Mouse (Mus musculus) kidney, embryonic 16.5 days (tissue): ENCODE measurements around the gene Slit3. TPM values are rescaled to one million over a fixed set of nuclear protein-coding genes. Genes with fewer than 3 reads are reported as not detected.
A peak's percentile ranks its signal among the peaks of the same experiment; 100 is the strongest.

Experiments used
- ATAC-seq: fragments of 200-750 bp; cut with Nextera tagmentation; 2 replicates; pipeline ENCODE4 v1.8.0; 2017; ENCODE audit warnings: moderate TSS enrichment; ENCODE audit not compliant: low FRiP score, low TSS enrichment
- H3K27ac ChIP-seq: fragments of 300-500 bp; sonication (generic); 2 replicates; pipeline ENCODE4 v1.5.1; 2014; ENCODE audit warnings: low read length
- H3K27me3 ChIP-seq: fragments of 300-500 bp; sonication (generic); 2 replicates; pipeline ENCODE4 v1.6.1; 2014; ENCODE audit warnings: low read length, control low read depth, mixed read lengths; ENCODE audit not compliant: insufficient read depth
- H3K36me3 ChIP-seq: fragments of 300-500 bp; sonication (generic); 2 replicates; pipeline ENCODE4 v1.6.1; 2014; ENCODE audit warnings: low read length, control low read depth, mixed read lengths; ENCODE audit not compliant: insufficient read depth
- H3K4me1 ChIP-seq: fragments of 300-500 bp; sonication (generic); 2 replicates; pipeline ENCODE4 v1.6.1; 2014; ENCODE audit warnings: low read length, control low read depth, mixed read lengths; ENCODE audit not compliant: insufficient read depth
- H3K4me2 ChIP-seq: fragments of 300-500 bp; sonication (generic); replicated peaks from 2 replicates; pipeline ENCODE4 v1.6.1; 2014; ENCODE audit warnings: low read depth, low read length
- H3K4me3 ChIP-seq: fragments of 300-500 bp; sonication (generic); 2 replicates; pipeline ENCODE4 v1.5.1; 2014; ENCODE audit warnings: mild to moderate bottlenecking, low read length
- H3K9ac ChIP-seq: fragments of 300-500 bp; sonication (generic); replicated peaks from 2 replicates; pipeline ENCODE4 v1.6.1; 2014; ENCODE audit warnings: low read length
- H3K9me3 ChIP-seq: fragments of 300-500 bp; sonication (generic); 2 replicates; pipeline ENCODE4 v1.6.1; 2016; ENCODE audit warnings: low read length, control low read depth
- WGBS: fragments of 180-500 bp; shearing (Covaris S2); extraction: QIAGEN DNeasy Blood & Tissue Kit; methylation state at CpG from one replicate; pipeline ENCODE4 v1.1.7; 2014; 5-methylcytosine and 5-hydroxymethylcytosine counted together
- polyA plus RNA-seq: library from polyadenylated mRNA; unstranded; fragments of >200 nt; fragmentation: Nextera tagmentation; extraction: Ambion mirVana; gene quantifications from 2 replicates; pipeline ENCODE4 v1.2.1, GENCODE M21; 2015

Gene Slit3
- polyA plus RNA-seq, 1 experiment from 2014 or later: 8.3 TPM

DNA sequence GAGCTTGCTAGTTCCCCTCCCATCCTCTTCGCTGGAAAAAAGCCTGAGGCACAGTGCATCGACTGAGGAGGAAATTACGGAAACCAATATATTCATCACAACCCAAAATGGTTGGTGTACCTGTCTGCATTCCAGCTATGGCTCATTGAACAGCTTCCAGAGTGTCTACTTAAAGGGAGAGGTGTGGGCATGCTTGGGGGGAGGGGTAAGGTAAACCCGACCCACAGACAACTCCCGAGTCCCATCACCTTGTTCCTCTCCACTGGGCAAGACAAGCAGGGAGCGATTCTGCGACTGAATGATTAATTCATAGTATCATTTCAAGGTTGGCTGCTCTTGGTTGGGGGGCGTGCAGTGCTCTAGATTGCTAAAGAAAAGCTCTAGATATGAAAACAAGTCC, 310.1 kb downstream of the Slit3 start:
- H3K9me3 ChIP-seq: no peaks in the 10 kb centered on the region
- H3K4me1 ChIP-seq: peaks cover 17% of the 10 kb centered on the region
- H3K27ac ChIP-seq: no peak overlapping the region
- no peak overlapping the region; the same call in 1 of the 2 replicates for H3K4me2 ChIP-seq
- no peaks in the 10 kb centered on the region for H3K36me3 ChIP-seq
- no peak overlapping the region for H3K4me3 ChIP-seq
- H3K9ac ChIP-seq: no peak overlapping the region
- H3K27me3 ChIP-seq: no peaks in the 10 kb centered on the region
- 35% methylated on average over 8 of the region's 8 CpGs for WGBS
- ATAC-seq: peak; percentile 71

DNA sequence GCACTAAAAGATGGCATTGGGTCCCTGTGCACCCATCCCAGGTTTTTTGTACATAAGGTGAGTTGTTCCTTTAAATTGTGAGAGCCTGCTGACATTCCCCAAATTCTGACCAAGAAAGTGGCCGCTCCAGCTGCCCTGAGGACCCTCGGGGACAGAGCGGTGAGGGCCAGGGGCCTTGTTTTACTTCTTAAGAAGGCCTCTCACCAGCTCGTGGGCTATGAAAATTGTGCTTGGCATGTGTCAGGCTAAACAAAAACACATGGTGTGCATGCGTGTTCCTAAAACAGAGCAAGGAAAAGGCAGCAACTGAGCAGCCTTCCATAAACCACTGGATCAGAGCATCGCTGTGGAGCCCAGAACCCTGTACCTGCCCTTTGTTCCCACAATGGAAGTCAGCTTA, 316.5 kb downstream of the Slit3 start:
- no peak for ATAC-seq
- Histone ChIP-seq H3K4me1 (no peaks in the 10 kb centered on the region), H3K27ac (no peak overlapping the region), H3K9me3 (no peaks in the 10 kb centered on the region), H3K27me3 (no peaks in the 10 kb centered on the region), H3K9ac (no peak overlapping the region), H3K36me3 (no peaks in the 10 kb centered on the region), H3K4me2 (no peak overlapping the region), H3K4me3 (no peak overlapping the region)
- WGBS: 87% methylated on average over 6 of the region's 6 CpGs

DNA sequence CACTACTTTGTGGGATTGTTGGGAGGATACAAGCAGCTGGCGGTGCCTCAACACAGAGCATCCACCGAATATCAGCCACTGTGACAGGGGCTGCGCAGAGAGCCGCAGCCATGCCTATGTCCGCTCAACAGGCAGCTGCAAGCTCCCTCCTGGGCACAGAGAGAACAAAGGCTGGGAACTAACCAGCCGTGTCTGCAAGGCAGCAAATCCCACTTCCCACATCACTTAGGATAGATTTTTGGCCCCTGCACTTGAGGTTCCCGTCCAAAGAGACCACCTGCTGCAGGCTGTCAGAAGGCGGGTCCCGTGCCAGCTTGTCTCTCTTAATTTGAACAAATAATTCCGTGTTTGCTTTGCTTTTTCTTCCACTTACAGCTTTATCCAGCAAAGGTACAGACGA, 319.2 kb downstream of the Slit3 start:
- no peaks in the 10 kb centered on the region for H3K27me3 ChIP-seq
- no peaks in the 10 kb centered on the region for H3K36me3 ChIP-seq
- 60% methylated on average over 11 of the region's 11 CpGs for WGBS
- 0 out of 2 replicates have a peak overlapping the region, but pooled peaks have one; percentile 12 for H3K27ac ChIP-seq
- ATAC-seq: peak; percentile 16; the same call in 1 of the 2 replicates
- H3K9ac ChIP-seq: no peak overlapping the region
- no peaks in the 10 kb centered on the region for H3K9me3 ChIP-seq
- no peaks in the 10 kb centered on the region for H3K4me1 ChIP-seq
- no peak overlapping the region for H3K4me2 ChIP-seq
- no peak overlapping the region for H3K4me3 ChIP-seq

DNA sequence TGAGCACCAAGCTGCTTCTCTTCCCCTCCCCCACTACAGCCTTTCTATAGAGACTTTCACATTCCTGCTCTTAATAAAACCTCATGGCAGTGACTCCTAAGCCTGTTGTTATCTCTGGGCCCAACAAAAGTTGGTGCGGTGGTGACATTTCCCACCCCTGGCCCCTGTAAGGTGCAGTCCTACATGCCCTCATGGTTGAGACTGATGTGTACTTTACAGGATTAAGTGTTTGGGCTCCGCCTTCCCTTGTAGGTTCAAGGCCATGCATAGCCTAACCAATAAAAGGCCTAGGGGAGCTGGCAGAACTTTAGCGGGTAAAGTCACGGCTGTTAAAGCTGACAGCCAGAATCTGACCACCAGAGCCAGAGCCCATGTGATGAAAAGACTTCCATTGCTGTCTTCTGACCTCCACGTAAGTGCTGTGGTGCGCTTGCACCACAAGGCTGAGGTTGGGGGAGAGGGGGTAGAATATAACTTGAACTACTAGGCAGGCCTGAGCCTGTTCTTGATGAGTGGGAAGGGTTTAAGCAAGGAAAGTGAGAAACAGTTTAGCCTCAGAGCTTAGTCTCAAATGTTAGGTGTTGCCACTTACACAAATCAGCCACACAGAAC, 323.6 kb downstream of the Slit3 start:
- Histone ChIP-seq H3K9me3 (no peaks in the 10 kb centered on the region), H3K36me3 (no peaks in the 10 kb centered on the region), H3K4me1 (peaks cover 14% of the 10 kb centered on the region), H3K9ac (no peak overlapping the region), H3K27ac (no peak overlapping the region), H3K27me3 (no peaks in the 10 kb centered on the region), H3K4me2 (no peak overlapping the region), H3K4me3 (no peak overlapping the region)
- WGBS: 73% methylated on average over 6 of the region's 6 CpGs
- no peak for ATAC-seq

DNA sequence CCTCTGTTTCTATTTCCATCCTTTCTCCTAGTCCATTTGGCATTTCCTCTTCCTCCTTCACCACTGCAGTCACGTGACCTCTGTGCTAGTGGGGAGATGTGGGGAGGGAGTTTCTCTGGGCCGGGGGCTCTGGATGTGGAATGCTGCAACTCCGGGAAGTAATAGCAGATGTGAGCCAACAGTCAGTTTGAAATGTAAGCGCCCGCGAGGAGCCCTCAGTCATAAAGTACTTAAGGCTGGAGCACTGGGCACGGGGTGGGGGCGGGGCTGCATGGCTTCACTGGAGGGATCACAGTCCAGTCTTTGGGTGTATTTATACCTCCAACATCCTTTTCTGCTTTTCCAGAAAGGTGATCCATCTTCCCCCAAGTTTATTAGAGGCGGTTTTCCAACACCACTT, 326.9 kb downstream of the Slit3 start:
- 17% methylated on average over 9 of the region's 9 CpGs for WGBS
- no peaks in the 10 kb centered on the region for H3K36me3 ChIP-seq
- no peak overlapping the region for H3K9ac ChIP-seq
- H3K4me3 ChIP-seq: no peak overlapping the region
- H3K27me3 ChIP-seq: no peaks in the 10 kb centered on the region
- peak overlapping the region; percentile 17; the same call in 1 of the 2 replicates for H3K4me2 ChIP-seq
- peaks cover 18% of the 10 kb centered on the region for H3K4me1 ChIP-seq
- peak; percentile 25; the same call in 1 of the 2 replicates for ATAC-seq
- H3K27ac ChIP-seq: peak overlapping the region; percentile 66; the same call in 1 of the 2 replicates
- H3K9me3 ChIP-seq: no peaks in the 10 kb centered on the region

DNA sequence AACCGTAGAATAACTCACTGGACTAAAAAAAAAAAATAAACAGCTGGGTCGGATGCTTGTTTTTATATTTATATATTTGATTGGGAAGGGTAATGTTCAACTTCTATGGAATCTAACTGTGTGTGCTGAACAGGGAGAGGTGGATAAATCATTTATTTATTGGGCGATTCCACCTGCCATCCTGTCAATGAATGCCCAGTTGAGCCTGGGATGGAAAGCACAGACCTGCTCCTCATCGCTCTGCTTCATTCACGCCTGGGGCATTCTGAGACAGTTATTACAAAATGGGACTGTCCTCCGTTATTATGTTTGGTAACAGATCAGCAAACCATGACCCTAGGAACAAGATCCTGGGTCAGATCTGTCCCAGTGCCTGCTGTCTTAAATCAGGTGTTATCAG, 328.2 kb downstream of the Slit3 start:
- H3K4me3 ChIP-seq: no peak overlapping the region
- no peaks in the 10 kb centered on the region for H3K36me3 ChIP-seq
- peak overlapping the region; percentile 43; the same call in 1 of the 2 replicates for H3K27ac ChIP-seq
- H3K4me1 ChIP-seq: peaks cover 18% of the 10 kb centered on the region
- H3K9ac ChIP-seq: no peak overlapping the region
- peak; percentile 62; the same call in 1 of the 2 replicates for ATAC-seq
- no peaks in the 10 kb centered on the region for H3K9me3 ChIP-seq
- 67% methylated on average over 6 of the region's 6 CpGs for WGBS
- H3K27me3 ChIP-seq: no peaks in the 10 kb centered on the region; the same call in 1 of the 2 replicates
- no peak overlapping the region for H3K4me2 ChIP-seq

DNA sequence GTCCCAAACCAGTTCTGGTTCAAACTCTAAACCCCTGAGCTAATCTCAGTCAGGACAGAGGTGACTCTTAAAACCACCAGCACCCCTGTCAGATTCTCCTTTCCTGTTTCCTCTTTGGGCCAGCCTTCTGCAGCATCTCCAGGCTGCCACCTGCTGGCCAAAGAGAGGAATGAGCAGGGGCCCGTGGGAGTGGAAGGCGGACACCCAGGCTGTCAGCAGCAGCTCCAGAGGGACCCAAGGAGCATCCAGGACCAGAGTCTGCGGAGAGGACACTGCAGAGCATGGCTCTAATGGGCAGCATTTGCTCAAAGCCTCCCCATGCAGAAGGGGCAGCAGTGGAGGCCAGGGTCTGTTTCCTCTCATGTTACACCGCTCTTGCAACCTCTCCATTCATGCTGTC, 330.6 kb downstream of the Slit3 start:
- Histone ChIP-seq H3K36me3 (no peaks in the 10 kb centered on the region), H3K9ac (no peak overlapping the region), H3K27me3 (no peaks in the 10 kb centered on the region; the same call in 1 of the 2 replicates), H3K4me3 (no peak overlapping the region), H3K27ac (no peak overlapping the region), H3K4me1 (peaks cover 18% of the 10 kb centered on the region), H3K9me3 (no peaks in the 10 kb centered on the region), H3K4me2 (no peak overlapping the region)
- no peak for ATAC-seq
- WGBS: 35% methylated on average over 4 of the region's 4 CpGs

DNA sequence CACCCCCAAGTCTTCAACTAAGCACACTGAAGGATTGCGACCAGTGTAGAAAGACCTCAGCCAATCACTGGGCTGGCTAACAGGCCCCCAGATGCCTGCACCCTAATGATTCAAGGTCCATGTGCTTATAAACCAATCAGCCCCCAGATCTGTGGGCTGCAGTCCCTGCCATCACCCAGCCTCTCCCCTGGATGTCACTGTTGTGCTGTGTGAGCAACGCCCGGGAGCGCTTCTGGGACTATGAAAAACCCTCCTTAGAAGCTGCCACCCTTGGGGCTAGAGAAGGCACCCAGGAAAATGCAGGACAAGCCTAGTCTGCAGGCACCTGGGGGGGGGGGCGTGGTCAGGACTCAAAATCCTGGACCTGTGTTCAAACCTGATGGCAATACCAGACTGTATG, 331.4 kb downstream of the Slit3 start:
- Histone ChIP-seq H3K4me3 (no peak overlapping the region), H3K9me3 (no peaks in the 10 kb centered on the region), H3K4me1 (peaks cover 16% of the 10 kb centered on the region), H3K36me3 (no peaks in the 10 kb centered on the region), H3K9ac (no peak overlapping the region), H3K27me3 (no peaks in the 10 kb centered on the region; the same call in 1 of the 2 replicates), H3K27ac (no peak overlapping the region), H3K4me2 (no peak overlapping the region)
- peak; percentile 55; the same call in 1 of the 2 replicates for ATAC-seq
- WGBS: 57% methylated on average over 5 of the region's 5 CpGs

DNA sequence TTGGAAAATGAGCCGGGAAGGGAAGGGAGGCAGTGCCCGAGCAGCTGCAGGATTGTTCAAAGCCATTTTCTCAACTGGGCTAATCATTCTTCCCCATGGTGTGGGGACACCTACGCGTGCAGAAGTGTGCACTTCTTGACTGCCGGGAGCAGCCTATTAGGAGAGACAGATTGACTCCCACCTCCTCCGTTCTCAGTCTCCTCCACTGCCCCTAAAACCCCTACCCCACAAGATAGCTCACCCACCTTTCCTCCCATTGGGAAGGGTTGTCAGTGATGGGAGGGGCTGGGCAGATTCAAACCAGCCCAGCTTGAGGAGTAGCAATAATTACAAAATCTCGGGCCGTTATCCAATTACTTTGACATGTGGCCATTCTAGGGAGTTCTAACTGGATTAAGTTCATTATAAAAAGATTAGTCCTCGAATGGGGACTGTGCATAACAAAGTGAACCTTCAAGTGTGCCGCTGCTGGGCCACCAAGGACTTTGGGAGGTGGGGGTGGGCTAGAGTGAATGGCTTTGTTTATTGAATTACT, 333.2 kb downstream of the Slit3 start:
- Histone ChIP-seq H3K27me3 (no peaks in the 10 kb centered on the region; the same call in 1 of the 2 replicates), H3K9ac (no peak overlapping the region), H3K9me3 (no peaks in the 10 kb centered on the region), H3K36me3 (no peaks in the 10 kb centered on the region), H3K4me3 (no peak overlapping the region), H3K27ac (no peak overlapping the region), H3K4me1 (0 out of 2 replicates have a peak, but pooled peaks cover 4% of the 10 kb centered on the region), H3K4me2 (no peak overlapping the region)
- ATAC-seq: no peak
- 30% methylated on average over 10 of the region's 10 CpGs for WGBS

DNA sequence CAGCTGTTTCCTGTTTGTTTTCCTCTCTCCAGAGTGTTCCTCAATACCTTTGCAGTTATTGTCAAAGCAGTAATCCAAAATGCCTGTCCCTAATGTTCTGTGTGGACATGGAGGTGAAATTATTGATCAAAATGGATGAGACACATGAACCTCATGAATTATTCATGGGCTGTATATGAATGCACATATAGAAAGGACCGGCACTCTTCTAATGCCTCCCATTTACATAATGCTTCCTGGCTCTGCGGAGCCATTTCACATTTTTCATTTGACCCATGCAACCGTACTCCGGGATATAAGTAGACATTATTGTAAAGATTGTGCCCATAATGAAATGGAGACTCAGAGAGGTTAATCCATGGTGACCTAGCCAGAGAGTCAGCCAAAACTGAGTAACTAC, 333.8 kb downstream of the Slit3 start:
- H3K27ac ChIP-seq: no peak overlapping the region
- H3K9me3 ChIP-seq: no peaks in the 10 kb centered on the region
- peaks cover under 1% of the 10 kb centered on the region; the same call in 1 of the 2 replicates for H3K27me3 ChIP-seq
- no peak overlapping the region for H3K9ac ChIP-seq
- H3K4me1 ChIP-seq: 0 out of 2 replicates have a peak, but pooled peaks cover 4% of the 10 kb centered on the region
- no peak for ATAC-seq
- H3K4me3 ChIP-seq: no peak overlapping the region
- H3K4me2 ChIP-seq: no peak overlapping the region
- 82% methylated on average over 4 of the region's 4 CpGs for WGBS
- no peaks in the 10 kb centered on the region for H3K36me3 ChIP-seq
